Mouse (Mus musculus) cortical plate, adult 2 months (tissue): ENCODE data around the gene Ankrd13b. TPM values are rescaled to one million over a fixed set of nuclear protein-coding genes. Genes with fewer than 3 reads are reported as not detected.
"Not testable (repeated sequence)": the region's sequence is repeated elsewhere in the genome, so short reads cannot be mapped to it uniquely, and the experiment has no call there.

Source experiments
- H3K27ac ChIP-seq: fragments of 200-500 bp; 2 replicates; pipeline ENCODE4 v1.5.1; 2012; ENCODE audit warnings: low read length, control low read depth, inconsistent platforms; ENCODE audit not compliant: insufficient read depth
- H3K4me1 ChIP-seq: fragments of 200-500 bp; 2 replicates; pipeline ENCODE4 v1.6.1; 2011; ENCODE audit warnings: low read length; ENCODE audit not compliant: control insufficient read depth, insufficient read depth
- H3K4me3 ChIP-seq: fragments of 200-500 bp; 2 replicates; pipeline ENCODE4 v1.5.1; 2011; ENCODE audit warnings: mild to moderate bottlenecking, low read length, control low read depth; ENCODE audit not compliant: insufficient read depth
- CTCF ChIP-seq: fragments of 200-500 bp; IDR thresholded peaks from 2 replicates; pipeline ENCODE4 v1.5.1; 2011; ENCODE audit warnings: mild to moderate bottlenecking, control low read depth, low read length; ENCODE audit not compliant: insufficient read depth; ENCODE audit errors: extremely low read depth
- POLR2A ChIP-seq: fragments of 200-500 bp; IDR thresholded peaks from 2 replicates; pipeline ENCODE4 v1.6.1; 2011; ENCODE audit warnings: mild to moderate bottlenecking, low read length, control low read depth; ENCODE audit not compliant: insufficient read depth; ENCODE audit errors: extremely low read depth
- polyA plus RNA-seq: library from polyadenylated mRNA; depleted of rRNA; stranded (reverse); fragments of >200 nt; gene quantifications from 2 replicates; pipeline ENCODE4 v1.2.3, GENCODE M21; 2012; rRNA removed

Ankrd13b gene
- 150 and 151 TPM in 2 replicates for polyA plus RNA-seq

- H3K27ac ChIP-seq, result peak within 1 kb of the TSS; percentile 82
- H3K4me3 ChIP-seq, result peak within 1 kb of the TSS; percentile 94
- peak; percentile 65 for TF ChIP-seq POLR2A
- no peak for TF ChIP-seq CTCF
- H3K4me1 ChIP-seq, result peaks cover 16% of the 10 kb centered on the region
Observed at GRCm38 (mm10) chr11:77489591-77490235, at the start of gene Ankrd13b. Gene Ankrd13b, minus strand, starts transcription at chr11:77489678.

- Histone ChIP-seq H3K27ac (no peak overlapping the region), H3K4me1 (no peaks in the 10 kb centered on the region), H3K4me3 (no peak overlapping the region)
- no peak for TF ChIP-seq CTCF
- no peak for TF ChIP-seq POLR2A
Observed at GRCm38 (mm10) chr11:77532202-77532846, 42.8 kb upstream of the Ankrd13b start.

GRCm38 (mm10) chr11:77530862-77531261 lies 41.4 kb upstream of the Ankrd13b start:
- Histone ChIP-seq H3K4me1 (no peaks in the 10 kb centered on the region), H3K4me3 (no peak overlapping the region), H3K27ac (no peak overlapping the region)
- TF ChIP-seq POLR2A (no peak), CTCF (no peak)

- Histone ChIP-seq H3K27ac (no peak overlapping the region), H3K4me3 (no peak overlapping the region)
- TF ChIP-seq CTCF (no peak), POLR2A (no peak)
Observed at GRCm38 (mm10) chr11:77529644-77530043, 40.2 kb upstream of the Ankrd13b start.

GRCm38 (mm10) chr11:77528420-77528819 lies 38.9 kb upstream of the Ankrd13b start:
- not testable (repeated sequence) for H3K27ac ChIP-seq, H3K4me3 ChIP-seq, H3K4me1 ChIP-seq

More at GRCm38 (mm10) chr11:77529644-77530043, 40.2 kb upstream of the Ankrd13b start:
- no peaks in the 10 kb centered on the region for H3K4me1 ChIP-seq

- Histone ChIP-seq H3K27ac (no peak overlapping the region), H3K4me1 (no peaks in the 10 kb centered on the region), H3K4me3 (no peak overlapping the region)
- no peak for TF ChIP-seq POLR2A
- TF ChIP-seq CTCF, result no peak
Observed at GRCm38 (mm10) chr11:77525804-77526486, 36.5 kb upstream of the Ankrd13b start.

- Histone ChIP-seq H3K27ac (no peak overlapping the region), H3K4me1 (no peaks in the 10 kb centered on the region), H3K4me3 (no peak overlapping the region)
- no peak for TF ChIP-seq POLR2A
- TF ChIP-seq CTCF, result no peak
Observed at GRCm38 (mm10) chr11:77520601-77521529, 31.4 kb upstream of the Ankrd13b start.

- H3K4me3 ChIP-seq, result no peak within 1 kb of the TSS
- H3K4me1 ChIP-seq, result no peaks in the 10 kb centered on the region
- no peak for TF ChIP-seq POLR2A
- no peak for TF ChIP-seq CTCF
- no peak within 1 kb of the TSS for H3K27ac ChIP-seq
Observed at GRCm38 (mm10) chr11:77519043-77519442, 29.6 kb upstream of the Ankrd13b start, which contains the start of gene Gm10392. Gene Gm10392, minus strand, starts transcription at chr11:77519198.
